Mouse (Mus musculus) bone marrow macrophage, adult 2 months (primary cell): ENCODE data around the gene Mmp25. TPM values are rescaled to one million over a fixed set of nuclear protein-coding genes. Genes with fewer than 3 reads are reported as not detected.

ENCODE experiments used
- H3K27ac ChIP-seq: 2 replicates; pipeline ENCODE4 v1.5.1; 2012; ENCODE audit warnings: low read depth, low read length; ENCODE audit not compliant: insufficient read depth
- H3K4me1 ChIP-seq: 2 replicates; pipeline ENCODE4 v1.6.1; 2012; ENCODE audit warnings: low read length; ENCODE audit not compliant: control insufficient read depth, insufficient read depth
- H3K4me3 ChIP-seq: 2 replicates; pipeline ENCODE4 v1.5.1; 2012; ENCODE audit warnings: mild to moderate bottlenecking, low read length, moderate library complexity; ENCODE audit not compliant: insufficient read depth
- CTCF ChIP-seq: IDR thresholded peaks from 2 replicates; pipeline ENCODE4 v1.5.1; 2012; ENCODE audit warnings: low read depth, mild to moderate bottlenecking, low read length, moderate library complexity
- POLR2A ChIP-seq: IDR thresholded peaks from 2 replicates; pipeline ENCODE4 v1.6.1; 2012; ENCODE audit warnings: mild to moderate bottlenecking, low read depth, low read length, borderline replicate concordance
- polyA plus RNA-seq: library from polyadenylated mRNA; stranded (reverse); fragments of >200 nt; gene quantifications from 2 replicates; pipeline ENCODE4 v1.2.4, GENCODE M21; 2012; ENCODE audit not compliant: missing spikeins, insufficient read depth, insufficient read length

Mmp25 gene
- polyA plus RNA-seq, 1 experiment = 0.38 TPM

DNA sequence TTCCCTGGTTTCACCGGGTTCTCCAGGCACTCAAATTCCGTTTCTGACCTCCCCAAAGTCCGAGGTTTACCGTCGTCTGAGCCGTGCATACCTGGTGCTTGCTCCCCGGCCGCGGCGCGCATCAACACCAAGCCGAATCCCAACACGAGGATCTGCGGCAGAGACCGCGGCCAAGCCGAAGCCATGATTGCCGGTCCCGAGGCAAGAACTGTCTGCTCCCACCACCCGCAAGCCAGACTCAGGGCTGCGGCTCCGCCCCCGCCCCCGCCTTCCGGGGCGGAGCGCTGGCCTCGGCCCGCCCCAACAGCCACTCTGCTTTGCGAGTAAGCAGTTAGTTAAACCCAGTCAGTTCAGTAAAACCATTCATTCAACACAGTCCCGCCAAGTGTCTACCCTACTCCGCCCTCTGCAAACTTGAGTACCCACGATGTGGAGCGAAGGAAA is 32.2 kb upstream of the Mmp25 start, which contains the start of gene Tnfrsf12a:
Gene Tnfrsf12a (minus strand): TSS at position 233 of the 444 bp plus-strand sequence.
- Histone ChIP-seq H3K4me1 (peaks cover 17% of the 10 kb centered on the region), H3K4me3 (peak within 1 kb of the TSS; percentile 74), H3K27ac (peak within 1 kb of the TSS; percentile 24; the same call in 1 of the 2 replicates)
- TF ChIP-seq POLR2A (no peak), CTCF (no peak)

DNA sequence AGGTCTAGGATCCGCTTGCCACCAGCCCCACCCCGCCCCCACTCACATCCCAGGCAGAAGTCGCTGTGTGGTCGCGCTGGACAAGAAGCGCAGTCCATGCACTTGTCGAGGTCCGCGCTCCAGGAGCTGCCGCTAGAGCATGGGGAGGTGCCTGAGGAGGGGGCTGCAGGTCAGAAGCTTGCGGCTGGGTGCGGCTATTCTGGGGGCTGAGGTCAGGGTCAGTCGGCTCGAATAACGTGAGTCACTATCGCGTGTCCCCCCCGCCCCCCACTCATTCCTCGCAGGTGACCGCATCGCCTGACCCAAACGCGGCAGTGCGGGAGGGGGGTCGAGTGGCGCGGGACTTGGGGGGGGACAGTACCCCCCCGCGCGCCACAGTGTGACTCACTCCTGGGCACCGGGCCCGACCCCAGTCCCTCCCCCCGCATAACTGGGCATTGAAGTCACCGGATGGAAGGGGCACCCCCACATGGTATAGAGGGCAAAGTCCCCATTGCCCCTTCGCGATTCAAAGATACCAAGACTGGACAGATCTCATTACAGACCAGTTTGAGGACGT is 31.5 kb upstream of the Mmp25 start:
- TF ChIP-seq CTCF (no peak), POLR2A (no peak)
- Histone ChIP-seq H3K4me3 (peak overlapping the region; percentile 74), H3K27ac (0 out of 2 replicates have a peak overlapping the region, but pooled peaks have one; percentile 7), H3K4me1 (peaks cover 17% of the 10 kb centered on the region)

DNA sequence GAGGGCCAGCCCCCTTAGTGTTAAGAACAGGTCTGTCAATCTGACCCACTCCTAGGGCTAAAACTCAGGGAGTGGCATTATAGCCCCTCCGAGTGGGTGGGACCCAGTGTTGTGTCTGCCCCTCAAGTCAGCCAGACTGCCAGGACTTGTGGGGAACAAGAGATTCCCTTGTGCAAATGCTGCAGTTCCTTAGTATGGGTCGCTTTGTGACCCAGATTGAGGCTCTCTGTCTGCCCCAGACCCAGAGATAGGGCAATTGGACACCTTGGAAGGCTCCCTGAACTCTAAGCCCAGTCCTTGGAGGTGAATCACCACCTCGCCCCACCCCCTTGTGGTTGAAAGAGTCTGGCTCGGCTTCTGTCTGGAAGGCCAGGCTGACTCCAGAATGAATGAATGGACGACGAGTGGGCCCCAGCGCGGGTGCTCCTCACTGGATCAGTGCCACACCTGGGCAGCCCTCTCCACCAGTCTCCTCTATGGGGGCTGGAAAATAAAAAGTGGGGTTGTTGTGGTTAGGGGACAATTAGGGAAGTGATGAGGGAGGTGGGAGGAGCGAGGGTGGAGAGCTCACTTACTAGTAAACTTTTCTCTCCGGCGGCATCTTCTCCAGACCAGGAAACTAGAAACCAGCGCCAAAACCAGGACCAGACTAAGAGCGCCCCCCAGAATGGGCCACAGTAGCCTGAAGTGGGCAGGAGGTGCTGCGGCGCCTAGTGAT is 30.6 kb upstream of the Mmp25 start:
- peak overlapping the region; percentile 17 for H3K27ac ChIP-seq
- peaks cover 17% of the 10 kb centered on the region for H3K4me1 ChIP-seq
- peak overlapping the region; percentile 74 for H3K4me3 ChIP-seq
- TF ChIP-seq CTCF (no peak), POLR2A (no peak)

DNA sequence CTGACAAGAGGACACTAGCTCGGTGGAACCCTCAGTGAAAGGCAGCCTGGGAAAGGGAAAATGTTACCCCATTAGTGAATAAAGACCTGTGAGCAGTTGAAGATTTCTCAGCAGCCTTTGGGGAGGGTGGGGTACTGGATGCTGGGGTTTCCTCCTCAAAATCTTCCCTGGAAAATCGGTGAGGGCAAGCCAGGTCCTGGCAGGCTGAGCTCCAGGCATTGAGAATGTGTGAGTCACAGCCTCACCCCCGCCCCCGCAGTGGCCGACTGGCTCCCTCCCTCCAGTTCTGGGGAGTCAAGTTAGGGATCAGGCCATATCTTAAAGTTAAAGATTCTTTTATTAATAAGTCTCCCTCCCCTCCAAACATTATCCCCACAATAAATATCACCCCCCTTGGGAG is 30.1 kb upstream of the Mmp25 start:
- H3K4me1 ChIP-seq = peaks cover 17% of the 10 kb centered on the region

DNA sequence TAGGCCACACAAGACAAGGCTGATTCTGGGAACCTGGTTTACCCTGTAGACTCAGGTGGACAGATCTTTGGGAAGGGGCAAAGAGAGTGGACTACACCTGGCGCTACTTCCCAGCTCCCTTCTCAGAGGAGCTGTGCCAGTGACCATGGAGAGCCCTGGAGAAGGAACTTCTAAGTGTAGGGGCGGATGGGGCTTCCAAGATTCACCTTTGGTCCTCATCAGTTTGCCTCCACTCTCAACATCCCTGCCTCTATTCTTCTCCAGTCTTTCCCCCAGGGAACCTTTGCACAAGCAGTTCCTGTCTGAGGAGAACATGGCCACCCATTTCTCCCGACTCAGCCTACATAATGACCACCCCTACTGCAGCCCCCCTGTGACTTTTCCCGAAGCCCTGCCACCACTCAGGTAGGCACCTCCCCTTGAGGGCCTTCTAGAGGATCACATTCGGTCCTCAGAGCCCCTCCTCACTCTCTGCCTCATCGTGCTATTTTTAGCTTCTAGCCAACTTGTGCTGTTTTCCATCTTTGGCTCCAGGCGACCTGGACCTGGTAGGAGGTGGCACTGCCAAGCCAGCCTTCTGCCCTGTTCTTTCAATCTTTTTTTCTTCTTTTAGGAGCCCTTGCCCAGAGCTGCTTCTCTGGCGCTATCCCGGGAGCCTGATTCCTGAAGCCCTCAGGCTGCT is 29.3 kb upstream of the Mmp25 start:
- Histone ChIP-seq H3K27ac (no peak overlapping the region), H3K4me1 (peaks cover 17% of the 10 kb centered on the region), H3K4me3 (peak overlapping the region; percentile 69)
- TF ChIP-seq POLR2A (no peak), CTCF (no peak)

More for the DNA sequence above, 30.1 kb upstream of the Mmp25 start:
- H3K27ac ChIP-seq = no peak overlapping the region
- TF ChIP-seq POLR2A (no peak), CTCF (no peak)
- H3K4me3 ChIP-seq = no peak overlapping the region

DNA sequence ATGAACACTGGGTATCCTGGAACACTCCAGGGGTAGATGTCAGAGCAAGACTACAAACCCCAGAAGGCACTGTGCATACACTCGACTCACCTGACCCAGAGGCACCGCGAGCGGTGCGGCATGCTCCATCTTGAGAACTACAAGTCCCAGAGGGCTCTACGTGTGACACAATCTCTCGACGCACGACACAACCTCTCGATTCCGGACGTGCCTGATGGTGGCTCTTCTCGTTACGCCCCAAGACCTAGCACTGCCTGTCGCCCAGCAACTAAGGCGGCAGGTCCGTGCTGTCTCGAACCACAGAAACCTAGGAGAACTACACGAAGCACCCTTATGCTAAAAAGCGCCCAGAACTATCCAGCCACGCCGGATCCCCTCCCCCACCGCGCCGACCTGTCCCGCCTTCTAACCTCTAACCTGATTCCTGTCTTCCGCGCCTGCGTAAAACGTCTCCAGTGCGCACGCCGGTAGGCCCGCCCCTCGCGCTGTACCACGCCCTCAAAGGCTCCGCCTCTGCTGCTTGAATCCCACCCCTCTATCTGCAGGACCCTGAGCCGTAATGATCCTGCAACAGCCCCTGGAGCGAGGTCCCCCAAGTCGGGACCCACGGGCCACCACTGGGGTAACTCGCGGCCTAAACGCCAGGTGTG is 28.5 kb upstream of the Mmp25 start, which contains the start of the genes Hcfc1r1 and Thoc6:
Gene Hcfc1r1 (plus strand): TSS at position 173 of the 650 bp plus-strand sequence.
Gene Thoc6 (minus strand): TSS at position 459 of the 650 bp plus-strand sequence.
- peak within 1 kb of the TSS; percentile 74 for H3K27ac ChIP-seq
- H3K4me3 ChIP-seq = peak within 1 kb of the TSS; percentile 69
- peaks cover 17% of the 10 kb centered on the region for H3K4me1 ChIP-seq
- no peak for TF ChIP-seq POLR2A
- TF ChIP-seq CTCF = no peak

DNA sequence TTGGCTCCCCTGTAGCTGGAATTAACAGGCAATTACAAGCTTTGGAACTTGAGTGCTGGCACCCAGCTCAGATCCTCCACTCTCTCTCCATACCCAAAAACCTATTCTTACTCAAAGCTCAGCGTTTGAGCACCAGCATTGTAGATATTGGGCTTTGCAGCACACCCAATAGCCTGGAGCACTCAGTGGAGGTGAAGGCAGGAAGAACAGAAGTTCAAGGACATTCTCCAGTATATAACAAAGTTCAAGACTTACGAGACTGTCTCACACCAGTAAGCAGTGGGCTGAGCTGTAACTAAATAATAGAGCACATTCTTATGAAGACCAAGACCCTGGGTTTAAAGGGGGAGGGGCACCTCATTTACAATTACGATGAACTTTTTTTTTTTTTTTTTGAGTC is 27.7 kb upstream of the Mmp25 start:
- H3K4me1 ChIP-seq = peaks cover 17% of the 10 kb centered on the region
- TF ChIP-seq POLR2A = no peak
- no peak for TF ChIP-seq CTCF
- H3K27ac ChIP-seq = no peak overlapping the region
- H3K4me3 ChIP-seq = peak overlapping the region; percentile 69

DNA sequence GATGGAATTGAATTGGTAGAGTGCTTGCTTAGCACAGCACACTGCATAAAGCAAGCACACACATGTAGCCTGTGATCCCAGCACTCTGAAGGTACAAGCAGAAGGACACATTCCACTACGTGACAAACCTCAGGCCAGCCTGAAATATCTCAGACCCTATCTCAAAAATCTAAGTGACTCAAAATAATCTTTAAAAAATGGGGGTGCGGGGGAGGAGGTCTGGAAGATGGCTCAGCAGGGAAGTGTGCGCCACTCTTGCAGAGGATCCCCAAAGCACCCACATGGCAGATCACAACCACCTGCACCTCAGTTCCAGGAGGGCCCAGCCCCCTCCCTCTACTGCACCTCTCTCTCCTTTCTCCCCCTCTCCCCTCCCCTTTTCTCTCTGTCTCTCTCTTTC is 26.4 kb upstream of the Mmp25 start:
- no peak overlapping the region for H3K27ac ChIP-seq
- peaks cover 14% of the 10 kb centered on the region for H3K4me1 ChIP-seq
- H3K4me3 ChIP-seq = no peak overlapping the region
- TF ChIP-seq CTCF (no peak), POLR2A (no peak)

DNA sequence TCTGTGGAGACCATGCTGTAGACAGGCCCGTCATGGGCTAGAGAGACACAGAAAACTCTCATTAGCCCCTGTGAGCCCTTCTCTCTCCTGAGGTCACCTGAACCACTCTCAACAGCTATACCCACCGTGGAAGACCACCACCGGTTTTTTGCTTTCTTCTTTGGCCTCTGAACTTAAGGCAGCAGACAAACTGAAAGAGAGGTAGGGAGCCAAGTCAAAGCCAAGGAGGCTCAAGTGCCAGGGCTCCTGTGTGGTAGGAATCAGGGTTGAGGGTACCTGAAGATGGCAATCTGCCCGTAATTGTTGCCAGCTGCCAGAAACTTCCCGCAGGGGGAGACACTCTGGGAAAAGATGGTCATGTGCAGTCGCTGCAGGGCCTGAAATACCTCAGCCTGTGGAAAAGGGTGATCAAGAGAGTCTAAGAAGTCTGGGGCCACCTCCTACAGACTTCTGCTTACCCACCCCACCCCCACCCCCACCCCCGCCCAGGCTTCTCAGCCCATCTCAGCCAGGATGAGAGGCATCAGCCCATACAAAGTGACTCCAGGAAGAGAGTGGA is 25.5 kb upstream of the Mmp25 start:
- Histone ChIP-seq H3K27ac (no peak overlapping the region), H3K4me1 (peaks cover 11% of the 10 kb centered on the region), H3K4me3 (no peak overlapping the region)
- no peak for TF ChIP-seq POLR2A
- no peak for TF ChIP-seq CTCF
